Mouse (Mus musculus): Measurements from ENCODE around the gene Tcp11. TPM values are rescaled to one million over a fixed set of nuclear protein-coding genes. Genes with fewer than 3 reads are reported as not detected.
A peak's percentile ranks its signal among the peaks of the same experiment; 100 is the strongest.

Gene Tcp11
- polyA plus RNA-seq, 1 experiment: 18.9 TPM

- no peak overlapping the region for H3K9ac ChIP-seq (ENCODE audit: low read depth, poor library complexity, severe bottlenecking)
- no peaks in the 10 kb centered on the region for H3K36me3 ChIP-seq (ENCODE audit: control insufficient read depth, insufficient read depth, low read length, poor library complexity, severe bottlenecking)
- no peaks in the 10 kb centered on the region for H3K4me1 ChIP-seq (ENCODE audit: control insufficient read depth, insufficient read depth, low read length)
- TF ChIP-seq EP300 (IDR thresholded peaks at IDR 0.05; ENCODE audit: insufficient read depth, low read depth, low read length) (no peak), CTCF (IDR thresholded peaks at IDR 0.05; ENCODE audit: low read depth, low read length) (peak; percentile 48), POLR2A (IDR thresholded peaks at IDR 0.05; ENCODE audit: insufficient read depth, low read length) (no peak)
- H3K4me3 ChIP-seq (ENCODE audit: low read depth, low read length): no peak overlapping the region
- no peaks in the 10 kb centered on the region for H3K9me3 ChIP-seq (replicated peaks; ENCODE audit: control insufficient read depth, insufficient read depth, low read length, poor library complexity, severe bottlenecking)
- H3K27ac ChIP-seq (ENCODE audit: insufficient read depth, low read length): no peak overlapping the region
- no peaks in the 10 kb centered on the region for H3K27me3 ChIP-seq (ENCODE audit: control insufficient read depth, insufficient read depth, low read length, poor library complexity, severe bottlenecking)
Measured at GRCm38 (mm10) chr17:28093837-28094236, 13.4 kb upstream of the Tcp11 start.

DNA sequence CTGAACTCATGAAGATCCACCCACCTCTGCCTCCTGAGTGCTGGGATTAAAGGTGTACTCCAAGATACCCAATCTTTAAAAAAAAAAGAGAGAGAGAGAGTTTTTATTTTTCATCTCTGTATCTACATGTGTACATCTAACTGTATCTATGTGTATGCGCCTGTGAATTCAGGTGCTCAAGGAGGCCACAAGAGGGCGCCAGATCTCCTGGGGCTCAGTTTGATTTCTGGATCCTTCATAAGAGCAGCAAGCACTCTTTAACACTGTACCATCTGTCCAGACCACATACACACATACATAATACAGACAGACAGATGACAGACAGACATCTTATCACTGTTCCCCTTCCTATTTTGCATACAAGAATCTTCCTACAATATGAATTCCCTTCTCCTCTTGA lies 11.9 kb upstream of the Tcp11 start:
- Histone ChIP-seq H3K9me3 (replicated peaks; ENCODE audit: control insufficient read depth, insufficient read depth, low read length, poor library complexity, severe bottlenecking) (no peaks in the 10 kb centered on the region), H3K4me3 (ENCODE audit: low read depth, low read length) (no peak overlapping the region), H3K27ac (ENCODE audit: insufficient read depth, low read length) (no peak overlapping the region), H3K36me3 (ENCODE audit: control insufficient read depth, insufficient read depth, low read length, poor library complexity, severe bottlenecking) (no peaks in the 10 kb centered on the region), H3K27me3 (ENCODE audit: control insufficient read depth, insufficient read depth, low read length, poor library complexity, severe bottlenecking) (no peaks in the 10 kb centered on the region), H3K4me1 (ENCODE audit: control insufficient read depth, insufficient read depth, low read length) (peaks cover 2% of the 10 kb centered on the region), H3K9ac (ENCODE audit: low read depth, poor library complexity, severe bottlenecking) (no peak overlapping the region)
- TF ChIP-seq CTCF (IDR thresholded peaks at IDR 0.05; ENCODE audit: low read depth, low read length): peak; percentile 67
- no peak for TF ChIP-seq EP300 (IDR thresholded peaks at IDR 0.05; ENCODE audit: insufficient read depth, low read depth, low read length)

DNA sequence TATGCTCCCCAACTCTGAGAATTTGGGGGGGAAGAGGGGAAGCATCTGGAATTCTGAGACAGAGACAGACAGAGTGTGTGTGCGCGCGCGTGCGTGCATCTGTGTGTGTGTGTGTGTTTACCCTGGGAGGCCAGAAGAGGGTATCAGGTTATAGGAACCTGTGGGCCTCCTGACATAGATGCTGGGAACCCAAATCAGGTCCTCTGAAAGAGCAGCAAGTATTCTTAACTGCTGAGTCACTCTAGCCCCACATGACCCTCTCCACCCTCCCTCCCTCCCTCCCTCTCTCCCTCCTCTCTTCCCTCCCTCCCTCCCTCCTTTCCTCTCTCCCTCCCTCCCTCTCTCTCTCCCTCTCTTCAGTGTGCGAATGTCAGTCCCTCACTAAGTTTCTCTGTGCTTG lies 8.3 kb upstream of the Tcp11 start:
- Histone ChIP-seq H3K9me3 (replicated peaks; ENCODE audit: control insufficient read depth, insufficient read depth, low read length, poor library complexity, severe bottlenecking) (no peaks in the 10 kb centered on the region), H3K27ac (ENCODE audit: insufficient read depth, low read length) (peak overlapping the region; percentile 69), H3K4me1 (ENCODE audit: control insufficient read depth, insufficient read depth, low read length) (peaks cover 2% of the 10 kb centered on the region), H3K27me3 (ENCODE audit: control insufficient read depth, insufficient read depth, low read length, poor library complexity, severe bottlenecking) (no peaks in the 10 kb centered on the region), H3K4me3 (ENCODE audit: low read depth, low read length) (no peak overlapping the region), H3K9ac (ENCODE audit: low read depth, poor library complexity, severe bottlenecking) (peak overlapping the region; percentile 32), H3K36me3 (ENCODE audit: control insufficient read depth, insufficient read depth, low read length, poor library complexity, severe bottlenecking) (no peaks in the 10 kb centered on the region)
- TF ChIP-seq EP300 (IDR thresholded peaks at IDR 0.05; ENCODE audit: insufficient read depth, low read depth, low read length) (0 out of 2 replicates have a peak, but pooled peaks have one; percentile 41), POLR2A (IDR thresholded peaks at IDR 0.05; ENCODE audit: insufficient read depth, low read length) (no peak), CTCF (IDR thresholded peaks at IDR 0.05; ENCODE audit: low read depth, low read length) (no peak)

- Histone ChIP-seq H3K36me3 (ENCODE audit: control insufficient read depth, insufficient read depth, low read length, poor library complexity, severe bottlenecking) (no peaks in the 10 kb centered on the region), H3K9ac (ENCODE audit: low read depth, poor library complexity, severe bottlenecking) (0 out of 2 replicates have a peak overlapping the region, but pooled peaks have one; percentile 1), H3K4me1 (ENCODE audit: control insufficient read depth, insufficient read depth, low read length) (peaks cover 6% of the 10 kb centered on the region), H3K4me3 (ENCODE audit: low read depth, low read length) (no peak overlapping the region), H3K27ac (ENCODE audit: insufficient read depth, low read length) (peak overlapping the region; percentile 99), H3K27me3 (ENCODE audit: control insufficient read depth, insufficient read depth, low read length, poor library complexity, severe bottlenecking) (no peaks in the 10 kb centered on the region), H3K9me3 (replicated peaks; ENCODE audit: control insufficient read depth, insufficient read depth, low read length, poor library complexity, severe bottlenecking) (no peaks in the 10 kb centered on the region)
- TF ChIP-seq POLR2A (IDR thresholded peaks at IDR 0.05; ENCODE audit: insufficient read depth, low read length) (no peak), CTCF (IDR thresholded peaks at IDR 0.05; ENCODE audit: low read depth, low read length) (no peak), EP300 (IDR thresholded peaks at IDR 0.05; ENCODE audit: insufficient read depth, low read depth, low read length) (peak; percentile 73; the same call in 1 of the 2 replicates)
Measured at GRCm38 (mm10) chr17:28087430-28087829, 7.0 kb upstream of the Tcp11 start.

GRCm38 (mm10) chr17:28084964-28085363 lies 4.5 kb upstream of the Tcp11 start:
- Histone ChIP-seq H3K9ac (ENCODE audit: low read depth, poor library complexity, severe bottlenecking) (peak overlapping the region; percentile 41; the same call in 1 of the 2 replicates), H3K4me3 (ENCODE audit: low read depth, low read length) (no peak overlapping the region), H3K36me3 (ENCODE audit: control insufficient read depth, insufficient read depth, low read length, poor library complexity, severe bottlenecking) (no peaks in the 10 kb centered on the region), H3K27ac (ENCODE audit: insufficient read depth, low read length) (peak overlapping the region; percentile 73), H3K4me1 (ENCODE audit: control insufficient read depth, insufficient read depth, low read length) (peaks cover 6% of the 10 kb centered on the region), H3K9me3 (replicated peaks; ENCODE audit: control insufficient read depth, insufficient read depth, low read length, poor library complexity, severe bottlenecking) (no peaks in the 10 kb centered on the region), H3K27me3 (ENCODE audit: control insufficient read depth, insufficient read depth, low read length, poor library complexity, severe bottlenecking) (no peaks in the 10 kb centered on the region)
- TF ChIP-seq EP300 (IDR thresholded peaks at IDR 0.05; ENCODE audit: insufficient read depth, low read depth, low read length) (peak; percentile 90), POLR2A (IDR thresholded peaks at IDR 0.05; ENCODE audit: insufficient read depth, low read length) (no peak), CTCF (IDR thresholded peaks at IDR 0.05; ENCODE audit: low read depth, low read length) (peak; percentile 92)

GRCm38 (mm10) chr17:28084395-28084905 lies 4.0 kb upstream of the Tcp11 start:
- Histone ChIP-seq H3K36me3 (ENCODE audit: control insufficient read depth, insufficient read depth, low read length, poor library complexity, severe bottlenecking) (no peaks in the 10 kb centered on the region), H3K4me3 (ENCODE audit: low read depth, low read length) (no peak overlapping the region), H3K9me3 (replicated peaks; ENCODE audit: control insufficient read depth, insufficient read depth, low read length, poor library complexity, severe bottlenecking) (no peaks in the 10 kb centered on the region), H3K27ac (ENCODE audit: insufficient read depth, low read length) (peak overlapping the region; percentile 73), H3K4me1 (ENCODE audit: control insufficient read depth, insufficient read depth, low read length) (peaks cover 6% of the 10 kb centered on the region), H3K9ac (ENCODE audit: low read depth, poor library complexity, severe bottlenecking) (peak overlapping the region; percentile 41; the same call in 1 of the 2 replicates), H3K27me3 (ENCODE audit: control insufficient read depth, insufficient read depth, low read length, poor library complexity, severe bottlenecking) (no peaks in the 10 kb centered on the region)
- TF ChIP-seq CTCF (IDR thresholded peaks at IDR 0.05; ENCODE audit: low read depth, low read length): no peak
- no peak for TF ChIP-seq EP300 (IDR thresholded peaks at IDR 0.05; ENCODE audit: insufficient read depth, low read depth, low read length)
- TF ChIP-seq POLR2A (IDR thresholded peaks at IDR 0.05; ENCODE audit: insufficient read depth, low read length): no peak

Data from ES-Bruce4 (cell line).